Mouse (Mus musculus): ENCODE results near the gene Zfhx3. TPM values are rescaled to one million over a fixed set of nuclear protein-coding genes. Genes with fewer than 3 reads are reported as not detected.

Zfhx3 gene
- polyA plus RNA-seq, 1 experiment from 2014 or later: 44.7 TPM

GRCm38 (mm10) chr8:108937904-108938455, 995.5 kb downstream of the Zfhx3 start:
- peak overlapping the region; percentile 79 for H3K27ac ChIP-seq (ENCODE audit: low read length)
- H3K27me3 ChIP-seq (ENCODE audit: control insufficient read depth, insufficient read depth, low read depth, low read length): no peaks in the 10 kb centered on the region
- H3K9me3 ChIP-seq (replicated peaks; ENCODE audit: control insufficient read depth, low read length, poor library complexity, severe bottlenecking): no peaks in the 10 kb centered on the region; the same call in 1 of the 2 replicates
- H3K9ac ChIP-seq (ENCODE audit: low read depth, low read length): no peak overlapping the region
- ATAC-seq: no peak
- H3K4me1 ChIP-seq (ENCODE audit: control insufficient read depth, insufficient read depth, low read length): peaks cover 40% of the 10 kb centered on the region
- peaks cover 10% of the 10 kb centered on the region for H3K36me3 ChIP-seq (ENCODE audit: control insufficient read depth, insufficient read depth, low read length)
- no peak overlapping the region for H3K4me2 ChIP-seq (ENCODE audit: low read length)
- 39% methylated on average over 8 of the region's 8 CpGs for WGBS
- H3K4me3 ChIP-seq (ENCODE audit: low read depth, low read length): no peak overlapping the region

GRCm38 (mm10) chr8:108942686-108943085, 1000.2 kb downstream of the Zfhx3 start:
- Histone ChIP-seq H3K4me1 (ENCODE audit: control insufficient read depth, insufficient read depth, low read length) (peaks cover 38% of the 10 kb centered on the region), H3K4me3 (ENCODE audit: low read depth, low read length) (no peak overlapping the region), H3K9ac (ENCODE audit: low read depth, low read length) (no peak overlapping the region; the same call in 1 of the 2 replicates), H3K36me3 (ENCODE audit: control insufficient read depth, insufficient read depth, low read length) (peaks cover 21% of the 10 kb centered on the region), H3K27ac (ENCODE audit: low read length) (peak overlapping the region; percentile 84), H3K4me2 (ENCODE audit: low read length) (no peak overlapping the region), H3K9me3 (replicated peaks; ENCODE audit: control insufficient read depth, low read length, poor library complexity, severe bottlenecking) (no peaks in the 10 kb centered on the region; the same call in 1 of the 2 replicates), H3K27me3 (ENCODE audit: control insufficient read depth, insufficient read depth, low read depth, low read length) (no peaks in the 10 kb centered on the region)
- no peak for ATAC-seq
- 21% methylated on average over 8 of the region's 8 CpGs for WGBS

GRCm38 (mm10) chr8:108943132-108943531, 1000.7 kb downstream of the Zfhx3 start:
- Histone ChIP-seq H3K9ac (ENCODE audit: low read depth, low read length) (no peak overlapping the region), H3K27me3 (ENCODE audit: control insufficient read depth, insufficient read depth, low read depth, low read length) (no peaks in the 10 kb centered on the region), H3K36me3 (ENCODE audit: control insufficient read depth, insufficient read depth, low read length) (peaks cover 25% of the 10 kb centered on the region), H3K4me1 (ENCODE audit: control insufficient read depth, insufficient read depth, low read length) (peaks cover 34% of the 10 kb centered on the region), H3K4me2 (ENCODE audit: low read length) (no peak overlapping the region), H3K9me3 (replicated peaks; ENCODE audit: control insufficient read depth, low read length, poor library complexity, severe bottlenecking) (no peaks in the 10 kb centered on the region; the same call in 1 of the 2 replicates), H3K27ac (ENCODE audit: low read length) (peak overlapping the region; percentile 60), H3K4me3 (ENCODE audit: low read depth, low read length) (no peak overlapping the region)
- peak; percentile 40; the same call in 1 of the 2 replicates for ATAC-seq
- WGBS: 54% methylated on average over 11 of the region's 11 CpGs

- peak overlapping the region; percentile 60 for H3K27ac ChIP-seq (ENCODE audit: low read length)
- H3K9ac ChIP-seq (ENCODE audit: low read depth, low read length): peak overlapping the region; percentile 5; the same call in 1 of the 2 replicates
- H3K4me1 ChIP-seq (ENCODE audit: control insufficient read depth, insufficient read depth, low read length): peaks cover 32% of the 10 kb centered on the region
- H3K36me3 ChIP-seq (ENCODE audit: control insufficient read depth, insufficient read depth, low read length): peaks cover 36% of the 10 kb centered on the region
- H3K9me3 ChIP-seq (replicated peaks; ENCODE audit: control insufficient read depth, low read length, poor library complexity, severe bottlenecking): no peaks in the 10 kb centered on the region; the same call in 1 of the 2 replicates
- WGBS: 14% methylated on average over 13 of the region's 13 CpGs
- H3K27me3 ChIP-seq (ENCODE audit: control insufficient read depth, insufficient read depth, low read depth, low read length): no peaks in the 10 kb centered on the region
- no peak overlapping the region for H3K4me2 ChIP-seq (ENCODE audit: low read length)
- H3K4me3 ChIP-seq (ENCODE audit: low read depth, low read length): no peak overlapping the region
- ATAC-seq: peak; percentile 62; the same call in 1 of the 2 replicates
Observed at GRCm38 (mm10) chr8:108944312-108944711, 1001.9 kb downstream of the Zfhx3 start.

GRCm38 (mm10) chr8:108950311-108950710, 1007.9 kb downstream of the Zfhx3 start:
- ATAC-seq: no peak
- Histone ChIP-seq H3K9me3 (replicated peaks; ENCODE audit: control insufficient read depth, low read length, poor library complexity, severe bottlenecking) (peaks cover 14% of the 10 kb centered on the region), H3K4me3 (ENCODE audit: low read depth, low read length) (no peak overlapping the region), H3K27me3 (ENCODE audit: control insufficient read depth, insufficient read depth, low read depth, low read length) (no peaks in the 10 kb centered on the region), H3K36me3 (ENCODE audit: control insufficient read depth, insufficient read depth, low read length) (peaks cover 71% of the 10 kb centered on the region), H3K4me2 (ENCODE audit: low read length) (no peak overlapping the region), H3K9ac (ENCODE audit: low read depth, low read length) (no peak overlapping the region), H3K4me1 (ENCODE audit: control insufficient read depth, insufficient read depth, low read length) (no peaks in the 10 kb centered on the region), H3K27ac (ENCODE audit: low read length) (no peak overlapping the region)
- WGBS: 97% methylated on average over 21 of the region's 21 CpGs

GRCm38 (mm10) chr8:108951560-108951959, 1009.1 kb downstream of the Zfhx3 start:
- H3K4me1 ChIP-seq (ENCODE audit: control insufficient read depth, insufficient read depth, low read length): no peaks in the 10 kb centered on the region
- no peak overlapping the region for H3K9ac ChIP-seq (ENCODE audit: low read depth, low read length)
- H3K4me3 ChIP-seq (ENCODE audit: low read depth, low read length): no peak overlapping the region
- H3K4me2 ChIP-seq (ENCODE audit: low read length): no peak overlapping the region
- H3K36me3 ChIP-seq (ENCODE audit: control insufficient read depth, insufficient read depth, low read length): peaks cover 80% of the 10 kb centered on the region
- no peaks in the 10 kb centered on the region for H3K27me3 ChIP-seq (ENCODE audit: control insufficient read depth, insufficient read depth, low read depth, low read length)
- no peak overlapping the region for H3K27ac ChIP-seq (ENCODE audit: low read length)
- H3K9me3 ChIP-seq (replicated peaks; ENCODE audit: control insufficient read depth, low read length, poor library complexity, severe bottlenecking): peaks cover 14% of the 10 kb centered on the region
- no peak for ATAC-seq
- WGBS: 93% methylated on average over 12 of the region's 12 CpGs

GRCm38 (mm10) chr8:108956416-108956815, 1014.0 kb downstream of the Zfhx3 start:
- H3K27ac ChIP-seq (ENCODE audit: low read length): no peak overlapping the region
- H3K4me1 ChIP-seq (ENCODE audit: control insufficient read depth, insufficient read depth, low read length): no peaks in the 10 kb centered on the region
- peak overlapping the region; percentile 8; the same call in 1 of the 2 replicates for H3K4me2 ChIP-seq (ENCODE audit: low read length)
- H3K9me3 ChIP-seq (replicated peaks; ENCODE audit: control insufficient read depth, low read length, poor library complexity, severe bottlenecking): no peaks in the 10 kb centered on the region; the same call in 1 of the 2 replicates
- H3K4me3 ChIP-seq (ENCODE audit: low read depth, low read length): 0 out of 2 replicates have a peak overlapping the region, but pooled peaks have one; percentile 6
- 74% methylated on average over 37 of the region's 37 CpGs for WGBS
- no peak overlapping the region for H3K9ac ChIP-seq (ENCODE audit: low read depth, low read length)
- no peaks in the 10 kb centered on the region for H3K27me3 ChIP-seq (ENCODE audit: control insufficient read depth, insufficient read depth, low read depth, low read length)
- peaks cover 36% of the 10 kb centered on the region for H3K36me3 ChIP-seq (ENCODE audit: control insufficient read depth, insufficient read depth, low read length)
- ATAC-seq: no peak

GRCm38 (mm10) chr8:108962516-108962915, 1020.1 kb downstream of the Zfhx3 start:
- ATAC-seq: peak; percentile 54; the same call in 1 of the 2 replicates
- H3K4me2 ChIP-seq (ENCODE audit: low read length): no peak overlapping the region
- H3K4me3 ChIP-seq (ENCODE audit: low read depth, low read length): no peak overlapping the region
- peak overlapping the region; percentile 14; the same call in 1 of the 2 replicates for H3K27ac ChIP-seq (ENCODE audit: low read length)
- H3K9me3 ChIP-seq (replicated peaks; ENCODE audit: control insufficient read depth, low read length, poor library complexity, severe bottlenecking): no peaks in the 10 kb centered on the region
- H3K36me3 ChIP-seq (ENCODE audit: control insufficient read depth, insufficient read depth, low read length): no peaks in the 10 kb centered on the region
- 68% methylated on average over 7 of the region's 7 CpGs for WGBS
- H3K4me1 ChIP-seq (ENCODE audit: control insufficient read depth, insufficient read depth, low read length): no peaks in the 10 kb centered on the region
- no peak overlapping the region for H3K9ac ChIP-seq (ENCODE audit: low read depth, low read length)
- H3K27me3 ChIP-seq (ENCODE audit: control insufficient read depth, insufficient read depth, low read depth, low read length): no peaks in the 10 kb centered on the region

GRCm38 (mm10) chr8:108963181-108963580, 1020.7 kb downstream of the Zfhx3 start:
- 81% methylated on average over 2 of the region's 2 CpGs for WGBS
- H3K27me3 ChIP-seq (ENCODE audit: control insufficient read depth, insufficient read depth, low read depth, low read length): no peaks in the 10 kb centered on the region
- no peak overlapping the region for H3K4me3 ChIP-seq (ENCODE audit: low read depth, low read length)
- H3K9me3 ChIP-seq (replicated peaks; ENCODE audit: control insufficient read depth, low read length, poor library complexity, severe bottlenecking): no peaks in the 10 kb centered on the region
- H3K36me3 ChIP-seq (ENCODE audit: control insufficient read depth, insufficient read depth, low read length): no peaks in the 10 kb centered on the region
- H3K4me1 ChIP-seq (ENCODE audit: control insufficient read depth, insufficient read depth, low read length): no peaks in the 10 kb centered on the region
- H3K4me2 ChIP-seq (ENCODE audit: low read length): no peak overlapping the region
- no peak for ATAC-seq
- H3K27ac ChIP-seq (ENCODE audit: low read length): no peak overlapping the region
- no peak overlapping the region for H3K9ac ChIP-seq (ENCODE audit: low read depth, low read length)

Data from midbrain, embryonic 16.5 days (tissue).